Mouse (Mus musculus) CH12.LX (cell line): ENCODE measurements around the gene Pde11a. TPM values are rescaled to one million over a fixed set of nuclear protein-coding genes. Genes with fewer than 3 reads are reported as not detected.

Experiments used
- DNase-seq: peaks from one replicate; pipeline ENCODE4 v3.0.0-alpha.2; 2013; ENCODE audit errors: extremely low read depth
- H3K27ac ChIP-seq: 2 replicates; pipeline ENCODE4 v1.5.1; 2012; ENCODE audit warnings: low read depth, mild to moderate bottlenecking, control low read depth, moderate library complexity; ENCODE audit not compliant: insufficient read depth
- H3K27me3 ChIP-seq: replicated peaks from 2 replicates; pipeline ENCODE3; 2012; ENCODE audit warnings: inconsistent platforms
- H3K36me3 ChIP-seq, 2 experiments: replicated peaks in 1 of 2; 2 replicates each; pipeline versions ENCODE3 to v1.6.1; 2012; ENCODE audit warnings: inconsistent platforms in 1 of 2, low read length in 1 of 2, mild to moderate bottlenecking in 1 of 2, mixed read lengths in 1 of 2, moderate library complexity in 1 of 2; ENCODE audit not compliant: control insufficient read depth in 1 of 2, insufficient read depth in 1 of 2
- H3K4me1 ChIP-seq, 2 experiments: 2 replicates each; pipeline ENCODE4 v1.6.1; 2012; ENCODE audit warnings: inconsistent platforms in 1 of 2, moderate library complexity in 1 of 2; ENCODE audit not compliant: insufficient read depth in 2 of 2, control insufficient read depth in 1 of 2
- H3K4me2 ChIP-seq: 2 replicates; pipeline ENCODE4 v1.6.1; 2012; ENCODE audit warnings: low read depth, mild to moderate bottlenecking, control low read depth; ENCODE audit not compliant: poor library complexity, insufficient read depth, severe bottlenecking
- H3K4me3 ChIP-seq, 3 experiments: fragments of 150-350 bp in 1 of 3; sonication (generic) in 1 of 3; replicated peaks in 1 of 3; 2 replicates each; pipeline versions ENCODE3 to v1.5.1; 2011 to 2012; ENCODE audit warnings: low read depth in 2 of 3, low read length in 2 of 3, mild to moderate bottlenecking in 2 of 3, moderate library complexity in 2 of 3, control low read depth in 1 of 3, improper control_type of control experiment in 1 of 3, inconsistent platforms in 1 of 3, mixed read lengths in 1 of 3; ENCODE audit not compliant: poor library complexity in 1 of 3
- H3K79me2 ChIP-seq: replicated peaks from 2 replicates; pipeline ENCODE4 v1.6.1; 2012; ENCODE audit warnings: mild to moderate bottlenecking, moderate library complexity; ENCODE audit not compliant: control insufficient read depth, poor library complexity, insufficient read depth, severe bottlenecking; ENCODE audit errors: extremely low read depth
- H3K9ac ChIP-seq: 2 replicates; pipeline ENCODE4 v1.6.1; 2012; ENCODE audit warnings: low read depth, mild to moderate bottlenecking, control low read depth, moderate library complexity; ENCODE audit not compliant: insufficient read depth
- H3K9me3 ChIP-seq: replicated peaks from 2 replicates; pipeline ENCODE3; 2012; ENCODE audit warnings: low read length, inconsistent platforms, mixed read lengths
- CTCF ChIP-seq, 2 experiments: IDR thresholded peaks in 1 of 2; conservative IDR thresholded peaks in 1 of 2; 2 replicates each; pipeline ENCODE4 v1.5.1; 2011 to 2012; ENCODE audit warnings: low read depth in 2 of 2, low read length in 2 of 2, improper control_type of control experiment in 1 of 2, inconsistent platforms in 1 of 2, mild to moderate bottlenecking in 1 of 2, moderate library complexity in 1 of 2
- EP300 ChIP-seq: IDR thresholded peaks from 2 replicates; pipeline ENCODE4 v1.6.1; 2011; ENCODE audit warnings: low read length, improper control_type of control experiment
- HCFC1 ChIP-seq: IDR thresholded peaks from 2 replicates; pipeline ENCODE4 v1.6.1; 2012; ENCODE audit warnings: low read depth, mild to moderate bottlenecking, inconsistent platforms, low read length, improper control_type of control experiment
- KAT2A ChIP-seq: IDR thresholded peaks from 2 replicates; pipeline ENCODE4 v1.6.1; 2012; ENCODE audit warnings: low read length, improper control_type of control experiment, inconsistent platforms; ENCODE audit not compliant: insufficient replicate concordance
- MAFK ChIP-seq: IDR thresholded peaks from 2 replicates; pipeline ENCODE4 v1.6.1; 2011; ENCODE audit warnings: low read length, improper control_type of control experiment; ENCODE audit not compliant: insufficient replicate concordance
- MAX ChIP-seq: IDR thresholded peaks from 2 replicates; pipeline ENCODE4 v1.6.1; 2011; ENCODE audit warnings: low read length, improper control_type of control experiment
- MAZ ChIP-seq: IDR thresholded peaks from 2 replicates; pipeline ENCODE4 v1.6.1; 2012; ENCODE audit warnings: low read depth, mild to moderate bottlenecking, inconsistent platforms, low read length, improper control_type of control experiment, moderate library complexity
- MXI1 ChIP-seq: IDR thresholded peaks from 2 replicates; pipeline ENCODE4 v1.6.1; 2011; ENCODE audit warnings: mild to moderate bottlenecking, low read depth, low read length, improper control_type of control experiment
- POLR2A ChIP-seq: IDR thresholded peaks from 2 replicates; pipeline ENCODE4 v1.6.1; 2011; ENCODE audit warnings: low read depth, mild to moderate bottlenecking, improper control_type of control experiment, low read length
- RAD21 ChIP-seq: IDR thresholded peaks from 2 replicates; pipeline ENCODE4 v1.6.1; 2011; ENCODE audit warnings: low read depth, mild to moderate bottlenecking, low read length, improper control_type of control experiment, moderate library complexity
- SIN3A ChIP-seq: IDR thresholded peaks from 2 replicates; pipeline ENCODE4 v1.6.1; 2012; ENCODE audit warnings: low read length, improper control_type of control experiment, inconsistent platforms
- SMC3 ChIP-seq: IDR thresholded peaks from 2 replicates; pipeline ENCODE4 v1.6.1; 2011; ENCODE audit warnings: low read depth, low read length, improper control_type of control experiment
- TBP ChIP-seq: conservative IDR thresholded peaks from 2 replicates; pipeline ENCODE4 v1.6.1; 2011; ENCODE audit warnings: low read depth, low read length, improper control_type of control experiment
- UBTF ChIP-seq: IDR thresholded peaks from 2 replicates; pipeline ENCODE4 v1.6.1; 2012; ENCODE audit warnings: low read depth, mild to moderate bottlenecking, inconsistent platforms, low read length, improper control_type of control experiment, moderate library complexity
- USF1 ChIP-seq: IDR thresholded peaks from 2 replicates; pipeline ENCODE4 v1.6.1; 2014; ENCODE audit warnings: low read depth, mild to moderate bottlenecking, inconsistent platforms, low read length, improper control_type of control experiment
- ZMIZ1 ChIP-seq: IDR thresholded peaks from 2 replicates; pipeline ENCODE4 v1.6.1; 2012; ENCODE audit warnings: low read depth, mild to moderate bottlenecking, inconsistent platforms, low read length, improper control_type of control experiment
- dilution Hi-C: fragments of 300-500 bp; cut with MboI; formaldehyde crosslinking; loops from 2 replicates; pipeline ENCODE4 v1.14.3; 2020; ENCODE audit warnings: low sequenced_read_pairs; ENCODE audit not compliant: extremely low pct_unique_long_range_greater_than_20kb, extremely low pct_ligation_motif_present
- in situ Hi-C: fragments of 300-500 bp; cut with MboI; formaldehyde crosslinking; loops from 3 replicates; pipeline ENCODE4 v1.14.3; 2019; ENCODE audit warnings: low sequenced_read_pairs, low pct_ligation_motif_present, low pct_unique_long_range_greater_than_20kb, mixed read lengths
- polyA plus RNA-seq: library from polyadenylated mRNA; unstranded; fragments of >175 nt; gene quantifications from 2 replicates; pipeline ENCODE4 v1.2.1, GENCODE M21; 2012; ENCODE audit warnings: low read depth; ENCODE audit not compliant: insufficient read length
- total RNA-seq, 2 experiments: library from RNA; depleted of rRNA; stranded (reverse); fragments of 300-350 nt in 1 of 2; fragments of >200 nt in 1 of 2; gene quantifications; 2 replicates each; pipeline ENCODE4 v1.2.3; 2012 to 2014

Pde11a gene
- total and polyA plus RNA-seq, 3 experiments: 0.14 to 0.38 (median 0.21) TPM

- Histone ChIP-seq H3K27me3 (no peaks in the 10 kb centered on the region), H3K4me2 (no peak overlapping the region), H3K4me3 (no peak overlapping the region), H3K4me1 (peaks cover 11 to 32% of the 10 kb centered on the region in 2 experiments), H3K9me3 (no peaks in the 10 kb centered on the region), H3K36me3 (no peaks in the 10 kb centered on the region), H3K9ac (0 out of 2 replicates have a peak overlapping the region, but pooled peaks have one; percentile 21), H3K79me2 (no peaks in the 10 kb centered on the region), H3K27ac (no peak overlapping the region)
- TF ChIP-seq KAT2A (no peak), RAD21 (peak; percentile 69), MAZ (no peak), TBP (no peak), HCFC1 (no peak), UBTF (no peak), SMC3 (peak; percentile 86), EP300 (no peak), POLR2A (no peak), ZMIZ1 (no peak), CTCF (conservative IDR thresholded peaks at IDR 0.05 in 1 of 2, IDR thresholded peaks at IDR 0.05 in 1 of 2; ENCODE audit: low read depth in 2 of 2, low read length in 2 of 2) (peak; percentile 82 to 90), SIN3A (no peak), MAFK (no peak)
- peak; percentile 84 for DNase-seq
- dilution Hi-C loops (no loop called here), in situ Hi-C loops (no loop called here)
Measured at GRCm38 (mm10) chr2:76001392-76001791, 337.2 kb downstream of the Pde11a start.

GRCm38 (mm10) chr2:75999636-76000035, 338.9 kb downstream of the Pde11a start:
- dilution Hi-C loops: no loop called here
- H3K79me2 ChIP-seq: no peaks in the 10 kb centered on the region
- H3K27me3 ChIP-seq: no peaks in the 10 kb centered on the region
- H3K9ac ChIP-seq: no peak overlapping the region
- H3K36me3 ChIP-seq: no peaks in the 10 kb centered on the region
- H3K4me1 ChIP-seq: peaks cover 11 to 32% of the 10 kb centered on the region in 2 experiments
- DNase-seq: no peak
- in situ Hi-C loops: no loop called here
- TF ChIP-seq MAZ (no peak), ZMIZ1 (no peak), USF1 (no peak), POLR2A (no peak)
- TF ChIP-seq, all 38 proteins: peak for 0
- Histone ChIP-seq H3K27ac (no peak overlapping the region), H3K9me3 (no peaks in the 10 kb centered on the region), H3K4me3 (no peak overlapping the region), H3K4me2 (no peak overlapping the region)

DNA sequence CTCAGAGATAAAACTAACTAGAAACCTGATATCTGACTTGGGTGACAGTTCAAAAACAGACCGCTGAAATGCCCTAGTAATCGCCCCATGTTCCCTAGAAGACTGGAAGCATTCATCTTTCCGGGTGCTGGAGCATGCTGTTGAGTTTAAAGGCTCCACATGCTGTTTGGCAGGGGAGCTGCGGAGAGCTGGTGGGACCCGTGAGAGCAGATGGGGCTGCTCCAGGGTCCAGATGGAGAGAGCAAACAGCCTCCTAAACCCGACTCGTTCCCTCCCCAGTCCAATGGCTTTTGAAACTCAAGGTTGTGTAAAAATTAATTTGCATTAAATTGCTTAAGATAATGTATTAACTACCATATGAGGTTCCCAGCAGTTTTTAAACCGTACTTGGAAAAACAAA, 339.9 kb downstream of the Pde11a start:
- no peaks in the 10 kb centered on the region for H3K9me3 ChIP-seq
- H3K36me3 ChIP-seq: no peaks in the 10 kb centered on the region
- DNase-seq: no peak
- in situ Hi-C loops: no loop called here
- H3K27me3 ChIP-seq: no peaks in the 10 kb centered on the region
- H3K27ac ChIP-seq: no peak overlapping the region
- H3K4me2 ChIP-seq: no peak overlapping the region
- TF ChIP-seq MAX: no peak
- no peak for TF ChIP-seq USF1
- no peak for TF ChIP-seq HCFC1
- no peak for TF ChIP-seq MXI1
- no peaks in the 10 kb centered on the region for H3K79me2 ChIP-seq
- H3K4me3 ChIP-seq: no peak overlapping the region
- dilution Hi-C loops: no loop called here
- H3K9ac ChIP-seq: no peak overlapping the region
- peaks cover 11 to 27% of the 10 kb centered on the region in 2 experiments for H3K4me1 ChIP-seq
